Mouse (Mus musculus) ovary, postnatal 36 days (tissue): ENCODE results near the gene Esp16.
"Not testable (repeated sequence)": the region's sequence is repeated elsewhere in the genome, so short reads cannot be mapped to it uniquely, and the experiment has no call there.

Source experiments
- DNase-seq: peaks from one replicate; pipeline ENCODE4 v3.0.0; 2022; ENCODE audit warnings: low spot score, mixed read lengths

Gene Esp16

GRCm38 (mm10) chr17:39535842-39536241 is at the start of gene Esp16:
TSS of gene Esp16 (plus strand) at chr17:39536142.
- not testable (repeated sequence) for DNase-seq

- not testable (repeated sequence) for DNase-seq
Observed at GRCm38 (mm10) chr17:39498043-39498442, 37.9 kb upstream of the Esp16 start.
